Mouse (Mus musculus) left cerebral cortex, postnatal 14 days (tissue): ENCODE data around the gene Traf4. TPM values are rescaled to one million over a fixed set of nuclear protein-coding genes. Genes with fewer than 3 reads are reported as not detected.

ENCODE experiments used
- DNase-seq, 2 experiments: peaks; one replicate each; pipeline ENCODE4 v3.0.0; 2021 to 2022; ENCODE audit warnings: low spot score in 2 of 2, mixed read lengths in 1 of 2
- intact Hi-C: fragments of 180-260 bp; cut with DNase I; formaldehyde crosslinking; loops from one replicate; pipeline ENCODE4 v1.15.1; 2025
- microRNA-seq, 2 experiments: library from miRNA; unstranded; fragments of <30 nt; microRNA quantifications; one replicate each; pipeline ENCODE4 v1.2.0; 2022
- total RNA-seq, 2 experiments: library from RNA; stranded (reverse); gene quantifications; 2 replicates each; pipeline ENCODE4 v1.2.3; 2021

Traf4 gene
- total RNA-seq, 2 experiments from 2014 or later = 20.7 to 23.3 TPM

DNA sequence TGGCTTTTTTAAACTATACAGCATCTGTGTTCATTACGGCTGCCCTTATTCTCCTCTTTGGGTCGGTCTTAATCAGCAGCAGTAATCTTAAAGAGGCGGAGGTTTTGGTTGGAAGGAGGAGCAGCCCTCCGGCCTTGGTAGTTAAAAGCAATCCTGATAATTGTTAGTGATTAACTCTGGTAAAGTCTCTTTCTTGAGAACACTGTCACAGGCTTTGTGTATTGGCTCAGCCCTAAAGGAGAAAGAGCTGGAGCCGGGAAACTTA, 49.3 kb downstream of the Traf4 start:
- DNase-seq = no peak
- intact Hi-C loops = no loop called here

DNA sequence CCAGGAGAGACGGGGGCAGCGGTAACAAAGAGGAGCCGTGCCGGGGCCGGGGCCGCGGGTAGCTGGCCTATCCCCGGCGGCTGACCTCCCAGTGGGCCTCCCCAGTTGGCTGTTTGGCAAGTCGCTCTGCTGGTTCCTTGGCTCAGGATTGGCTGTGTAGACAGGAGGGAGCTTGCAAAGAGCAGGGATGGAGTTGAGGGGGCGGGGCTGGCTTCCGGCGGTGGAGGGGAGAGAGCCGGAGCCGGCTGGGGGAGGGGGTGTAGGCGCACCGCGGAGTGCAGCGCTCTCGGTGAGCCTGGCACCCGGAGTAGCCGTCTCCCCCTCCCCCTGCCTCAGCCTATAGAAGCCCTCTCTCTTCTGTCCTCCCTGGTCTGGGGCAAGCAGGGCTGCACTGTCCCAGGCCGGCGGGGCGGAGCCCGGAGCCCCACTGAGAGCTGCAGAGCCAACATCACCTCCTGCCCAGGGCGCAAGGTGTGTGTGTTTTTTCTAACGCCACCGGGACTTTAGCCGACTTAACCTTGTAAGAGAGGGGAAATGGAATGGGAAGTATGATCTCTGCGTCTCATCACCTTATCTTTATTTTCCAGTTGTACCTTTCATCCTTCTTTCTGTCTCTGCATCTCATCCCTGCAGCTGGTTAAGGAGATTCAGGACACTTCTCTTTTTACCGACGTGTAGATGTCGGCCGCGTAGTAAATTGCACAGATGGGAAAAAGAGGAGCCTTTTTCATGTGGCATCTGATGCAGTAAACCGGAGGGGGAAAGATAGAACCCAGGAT, 49.8 kb downstream of the Traf4 start:
- DNase-seq = peak; percentile 93 to 96
- intact Hi-C loops = no loop called here

DNA sequence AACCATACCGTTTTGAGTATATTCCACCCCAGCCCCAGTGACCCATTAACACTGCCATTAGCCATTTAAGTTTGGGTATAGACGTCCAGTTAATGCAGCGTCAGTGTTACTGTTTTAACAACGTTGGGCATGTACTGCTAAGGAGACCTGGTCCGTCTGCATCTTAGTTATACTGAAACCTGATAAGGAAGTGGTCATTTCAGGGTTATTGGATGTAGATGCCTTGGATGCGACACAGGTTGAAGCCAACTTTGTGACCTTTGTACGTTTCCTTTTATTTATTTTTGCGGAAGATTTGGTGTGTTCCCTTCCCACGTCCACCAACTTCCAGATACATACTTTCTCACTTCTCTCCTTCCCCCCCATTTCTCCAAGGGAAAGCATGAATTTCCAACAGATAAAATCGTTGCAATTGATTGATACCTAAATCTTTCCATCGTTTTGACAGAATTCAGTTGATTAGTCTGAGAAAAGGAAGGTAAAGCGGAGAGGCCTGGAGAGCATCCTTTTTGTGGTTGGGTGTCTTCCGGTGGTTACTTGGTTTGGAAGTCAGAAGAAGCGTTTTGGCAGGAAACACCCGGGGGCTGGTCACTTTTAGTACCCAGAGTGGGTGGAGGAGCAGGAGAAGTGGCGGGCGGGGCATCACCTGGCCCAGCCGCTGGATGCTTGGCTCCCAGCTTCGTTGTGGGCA, 50.6 kb downstream of the Traf4 start:
- DNase-seq = no peak
- intact Hi-C loops = no loop called here

DNA sequence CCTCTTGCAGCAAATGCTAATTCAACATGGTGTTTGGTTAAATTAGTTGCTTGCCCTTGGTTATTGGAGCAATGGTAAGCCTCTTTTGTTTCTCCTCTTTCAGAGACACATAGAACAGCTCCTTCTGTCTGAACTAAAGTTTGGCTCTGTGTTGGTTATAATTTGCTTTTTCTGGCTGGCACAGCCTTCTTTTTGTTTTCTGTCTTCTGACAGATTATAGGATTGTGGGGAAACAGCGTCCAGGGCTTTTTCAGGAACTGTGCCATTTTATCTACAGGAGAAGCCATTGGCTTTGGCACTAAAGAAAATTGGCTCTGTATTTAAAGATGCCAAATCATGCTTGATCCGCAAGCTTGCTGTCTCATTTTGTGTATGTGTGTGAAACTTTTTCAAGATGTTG, 51.8 kb downstream of the Traf4 start:
- DNase-seq = peak in 1 of 2 experiments; percentile 22
- intact Hi-C loops = no loop called here

Small RNAs within 50 kb of the gene (microRNA-seq; reads per million reads assigned to microRNA genes)
- 1.3 to 3.7 reads per million in 2 experiments for gene Mir7653

Other genes starting within 250 kb of the Traf4 start
- gene Sez6, start 234.8 kb downstream of the Traf4 start, total RNA-seq = 100 to 1,000 TPM; 153 to 196 TPM
- 10 to 100 TPM; 45.5 to 48.3 TPM for gene Phf12, start 182.8 kb downstream of the Traf4 start, total RNA-seq
- 10 to 100 TPM; 14.8 to 16.4 TPM for gene Dhrs13, start 133.3 kb downstream of the Traf4 start, total RNA-seq
- gene Flot2, start 127.7 kb downstream of the Traf4 start, total RNA-seq = 100 to 1,000 TPM; 118 to 121 TPM
- 10 to 100 TPM; 18.9 to 19.5 TPM for gene Eral1, start 85.2 kb downstream of the Traf4 start, total RNA-seq
- gene Fam222b, start 70.9 kb downstream of the Traf4 start, total RNA-seq = 10 to 100 TPM; 28.8 to 29.9 TPM
- 1 to 10 TPM; 3.3 to 3.5 TPM for gene Nek8, start 11.1 kb upstream of the Traf4 start, total RNA-seq
- gene Tlcd1, start 11.1 kb upstream of the Traf4 start, total RNA-seq = 10 to 100 TPM; 27.4 to 29.6 TPM
- 100 to 1,000 TPM; 643 to 660 TPM for gene Rpl23a, start 18.0 kb upstream of the Traf4 start, total RNA-seq
- gene Rab34, start 22.8 kb upstream of the Traf4 start, total RNA-seq = 10 to 100 TPM; 32.6 to 34.5 TPM
- 1 to 10 TPM; 5.1 to 6.7 TPM for gene Proca1, start 27.8 kb upstream of the Traf4 start, total RNA-seq
- gene Sdf2, start 80.2 kb upstream of the Traf4 start, total RNA-seq = 10 to 100 TPM; 67.7 to 70.3 TPM
- gene Supt6, start 80.4 kb upstream of the Traf4 start, total RNA-seq = 10 to 100 TPM; 89.6 to 96.1 TPM
- 100 to 1,000 TPM; 171 to 187 TPM for gene 2610507B11Rik, start 96.2 kb upstream of the Traf4 start, total RNA-seq
- gene BC030499, start 125.3 kb upstream of the Traf4 start, total RNA-seq = 1 to 10 TPM; 6.4 to 9.3 TPM
- gene Spag5, start 135.9 kb upstream of the Traf4 start, total RNA-seq = 1 to 10 TPM; 5.0 to 8.4 TPM
- gene Aldoc, start 157.4 kb upstream of the Traf4 start, total RNA-seq = 100 to 1,000 TPM; 532 to 560 TPM
- gene Pigs, start 162.8 kb upstream of the Traf4 start, total RNA-seq = 10 to 100 TPM; 81.1 to 81.3 TPM
- gene Unc119, start 177.9 kb upstream of the Traf4 start, total RNA-seq = 10 to 100 TPM; 28.2 to 30.6 TPM
- not detected for gene Foxn1, start 221.0 kb upstream of the Traf4 start, total RNA-seq